Mouse (Mus musculus): ENCODE measurements around the gene Zswim3. TPM values are rescaled to one million over a fixed set of nuclear protein-coding genes. Genes with fewer than 3 reads are reported as not detected.

Zswim3 gene
- polyA plus RNA-seq (2015; fragmentation: Nextera tagmentation; extraction: Ambion mirVana): 7.9 and 8.9 TPM in 2 replicates

- H3K4me3 ChIP-seq (ENCODE audit: low read length): peak within 1 kb of the TSS; percentile 88
- no peaks in the 10 kb centered on the region for H3K27me3 ChIP-seq (ENCODE audit: control insufficient read depth, insufficient read depth, low read depth, low read length)
- peak within 1 kb of the TSS; percentile 77 for H3K4me2 ChIP-seq (ENCODE audit: low read depth, low read length)
- H3K9ac ChIP-seq (ENCODE audit: low read length): peak within 1 kb of the TSS; percentile 86
- H3K36me3 ChIP-seq (ENCODE audit: control insufficient read depth, insufficient read depth, low read length): peaks cover 7% of the 10 kb centered on the region
- H3K27ac ChIP-seq (ENCODE audit: low read length): peak within 1 kb of the TSS; percentile 80
- peak; percentile 98 for ATAC-seq (ENCODE audit: low read depth)
- H3K9me3 ChIP-seq (ENCODE audit: control insufficient read depth, low read length): no peaks in the 10 kb centered on the region
- H3K4me1 ChIP-seq (replicated peaks; ENCODE audit: control insufficient read depth, insufficient read depth, low read length): peaks cover 12% of the 10 kb centered on the region
- under 1% methylated on average over 47 of the region's 47 CpGs for WGBS
Measured at GRCm38 (mm10) chr2:164804533-164805331, at the start of gene Zswim3, which contains the start of gene Acot8. Zswim3 (plus strand) TSS chr2:164805098. Acot8 (minus strand) TSS chr2:164804882.

DNA sequence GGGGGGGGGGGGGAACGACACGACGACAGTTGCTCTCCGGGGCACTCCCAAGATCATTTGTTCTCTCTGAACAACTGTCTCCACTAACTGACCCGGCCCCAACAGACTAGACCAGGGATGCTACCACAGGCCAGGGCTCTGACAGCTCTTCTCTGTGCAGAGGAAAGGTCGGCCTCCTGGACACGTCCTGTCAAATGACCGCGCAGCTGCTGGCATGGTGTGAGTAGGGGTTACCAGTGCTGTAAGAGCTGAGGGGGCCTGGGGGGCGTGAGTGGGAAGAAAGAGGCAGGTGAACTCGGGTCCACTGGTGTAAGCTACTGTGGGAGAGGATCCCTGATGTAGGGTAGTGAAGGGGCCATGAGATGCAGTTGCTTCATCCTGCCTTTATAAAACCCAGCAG is 47.1 kb upstream of the Zswim3 start:
- Histone ChIP-seq H3K27me3 (ENCODE audit: control insufficient read depth, insufficient read depth, low read depth, low read length) (no peaks in the 10 kb centered on the region), H3K27ac (ENCODE audit: low read length) (no peak overlapping the region), H3K4me2 (ENCODE audit: low read depth, low read length) (no peak overlapping the region), H3K4me1 (replicated peaks; ENCODE audit: control insufficient read depth, insufficient read depth, low read length) (no peaks in the 10 kb centered on the region), H3K9ac (ENCODE audit: low read length) (no peak overlapping the region), H3K9me3 (ENCODE audit: control insufficient read depth, low read length) (no peaks in the 10 kb centered on the region), H3K4me3 (ENCODE audit: low read length) (no peak overlapping the region), H3K36me3 (ENCODE audit: control insufficient read depth, insufficient read depth, low read length) (peaks cover 83% of the 10 kb centered on the region)
- ATAC-seq (ENCODE audit: low read depth): no peak
- WGBS: 87% methylated on average over 11 of the region's 11 CpGs

GRCm38 (mm10) chr2:164758692-164759091 is 46.2 kb upstream of the Zswim3 start:
- H3K27ac ChIP-seq (ENCODE audit: low read length): no peak overlapping the region
- H3K4me1 ChIP-seq (replicated peaks; ENCODE audit: control insufficient read depth, insufficient read depth, low read length): no peaks in the 10 kb centered on the region
- H3K9me3 ChIP-seq (ENCODE audit: control insufficient read depth, low read length): no peaks in the 10 kb centered on the region
- ATAC-seq (ENCODE audit: low read depth): no peak
- 63% methylated on average over 1 of the region's 1 CpGs for WGBS
- no peak overlapping the region for H3K4me3 ChIP-seq (ENCODE audit: low read length)
- H3K4me2 ChIP-seq (ENCODE audit: low read depth, low read length): no peak overlapping the region
- H3K9ac ChIP-seq (ENCODE audit: low read length): no peak overlapping the region
- H3K27me3 ChIP-seq (ENCODE audit: control insufficient read depth, insufficient read depth, low read depth, low read length): no peaks in the 10 kb centered on the region
- peaks cover 85% of the 10 kb centered on the region for H3K36me3 ChIP-seq (ENCODE audit: control insufficient read depth, insufficient read depth, low read length)

DNA sequence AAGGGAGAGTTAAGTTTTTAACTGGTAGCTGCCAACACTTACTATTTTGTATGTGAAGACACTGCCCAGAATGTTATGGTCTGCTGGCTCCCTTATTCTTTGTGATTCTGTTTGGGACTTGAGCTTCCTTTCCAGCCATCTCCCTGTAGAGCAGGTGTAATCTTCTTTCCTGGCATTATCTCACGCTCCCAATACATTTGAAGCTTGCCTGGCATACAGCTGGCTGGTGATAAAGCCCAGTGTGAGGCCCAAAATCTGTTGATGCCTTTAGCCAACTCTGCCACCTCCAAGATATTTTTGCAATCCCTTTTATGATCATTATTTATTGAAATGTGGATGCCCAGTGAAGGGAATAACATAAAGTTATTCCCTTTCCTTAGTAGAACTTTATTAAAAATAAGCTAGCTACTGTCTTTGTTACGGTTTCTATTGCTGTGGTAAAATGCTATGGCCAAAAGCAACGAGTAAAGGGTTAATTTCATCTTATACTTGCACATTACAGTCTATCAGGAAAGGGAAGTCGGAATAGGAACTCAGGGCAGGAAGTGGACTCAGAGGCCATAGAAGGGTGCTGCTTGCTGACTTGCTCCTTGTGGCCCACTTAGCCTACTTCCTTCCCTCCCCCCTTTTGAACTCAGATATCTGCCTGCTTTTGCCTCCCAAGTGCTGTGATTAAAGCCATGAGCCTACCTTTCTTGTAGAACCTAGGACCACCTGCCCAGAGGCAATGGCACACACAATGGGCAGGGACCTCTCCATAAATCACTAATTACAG is 44.7 kb upstream of the Zswim3 start:
- Histone ChIP-seq H3K27ac (ENCODE audit: low read length) (no peak overlapping the region), H3K9me3 (ENCODE audit: control insufficient read depth, low read length) (no peaks in the 10 kb centered on the region), H3K4me3 (ENCODE audit: low read length) (no peak overlapping the region), H3K4me1 (replicated peaks; ENCODE audit: control insufficient read depth, insufficient read depth, low read length) (no peaks in the 10 kb centered on the region), H3K27me3 (ENCODE audit: control insufficient read depth, insufficient read depth, low read depth, low read length) (no peaks in the 10 kb centered on the region), H3K4me2 (ENCODE audit: low read depth, low read length) (no peak overlapping the region), H3K9ac (ENCODE audit: low read length) (no peak overlapping the region), H3K36me3 (ENCODE audit: control insufficient read depth, insufficient read depth, low read length) (peaks cover 74% of the 10 kb centered on the region)
- no peak for ATAC-seq (ENCODE audit: low read depth)
- WGBS: 67% methylated on average over 4 of the region's 4 CpGs

DNA sequence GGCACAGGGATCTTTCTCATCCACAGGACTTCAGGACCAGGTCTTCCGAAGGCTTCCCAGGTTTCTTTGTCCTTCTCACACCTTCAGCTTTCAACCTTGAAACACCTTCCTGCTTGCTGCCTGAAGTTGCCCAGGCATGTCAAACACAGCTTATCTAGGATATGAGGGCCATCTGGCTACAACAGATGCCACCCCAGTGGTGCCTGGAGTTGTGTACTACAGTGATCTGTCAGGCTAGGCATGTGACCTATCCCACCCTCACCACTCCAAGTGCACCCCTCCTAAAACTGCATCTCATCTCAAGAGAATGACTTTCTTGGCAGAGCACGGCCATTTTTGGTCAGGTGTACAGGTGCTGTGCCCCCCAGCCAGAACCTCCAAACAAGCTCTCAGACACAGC is 43.4 kb upstream of the Zswim3 start:
- H3K4me1 ChIP-seq (replicated peaks; ENCODE audit: control insufficient read depth, insufficient read depth, low read length): no peaks in the 10 kb centered on the region
- no peak overlapping the region for H3K9ac ChIP-seq (ENCODE audit: low read length)
- no peak overlapping the region for H3K27ac ChIP-seq (ENCODE audit: low read length)
- 88% methylated on average over 2 of the region's 2 CpGs for WGBS
- H3K4me3 ChIP-seq (ENCODE audit: low read length): no peak overlapping the region
- H3K27me3 ChIP-seq (ENCODE audit: control insufficient read depth, insufficient read depth, low read depth, low read length): no peaks in the 10 kb centered on the region
- H3K4me2 ChIP-seq (ENCODE audit: low read depth, low read length): no peak overlapping the region
- no peaks in the 10 kb centered on the region for H3K9me3 ChIP-seq (ENCODE audit: control insufficient read depth, low read length)
- ATAC-seq (ENCODE audit: low read depth): no peak
- H3K36me3 ChIP-seq (ENCODE audit: control insufficient read depth, insufficient read depth, low read length): peaks cover 68% of the 10 kb centered on the region

DNA sequence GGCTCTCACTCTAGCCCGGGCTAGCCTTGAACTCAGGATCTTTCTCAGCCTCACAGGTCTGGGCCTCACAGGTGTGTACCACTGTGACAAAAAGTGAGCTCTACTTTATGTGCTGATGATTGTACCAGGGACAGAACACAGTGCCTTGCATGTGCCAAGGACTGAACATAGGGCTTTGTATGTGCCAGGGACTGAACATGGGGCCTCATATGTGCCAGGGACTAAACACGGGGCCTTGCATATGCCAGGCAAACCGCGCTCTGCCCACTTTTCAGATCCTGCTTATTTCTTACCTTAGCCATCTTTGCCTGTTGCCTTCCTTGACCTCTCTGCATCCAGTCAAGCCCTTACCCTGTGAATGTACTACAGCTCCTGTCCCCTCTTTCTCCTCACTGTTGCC is 42.9 kb upstream of the Zswim3 start:
- Histone ChIP-seq H3K4me1 (replicated peaks; ENCODE audit: control insufficient read depth, insufficient read depth, low read length) (no peaks in the 10 kb centered on the region), H3K9me3 (ENCODE audit: control insufficient read depth, low read length) (no peaks in the 10 kb centered on the region), H3K9ac (ENCODE audit: low read length) (no peak overlapping the region), H3K4me3 (ENCODE audit: low read length) (no peak overlapping the region), H3K36me3 (ENCODE audit: control insufficient read depth, insufficient read depth, low read length) (peaks cover 66% of the 10 kb centered on the region), H3K4me2 (ENCODE audit: low read depth, low read length) (no peak overlapping the region), H3K27ac (ENCODE audit: low read length) (no peak overlapping the region), H3K27me3 (ENCODE audit: control insufficient read depth, insufficient read depth, low read depth, low read length) (no peaks in the 10 kb centered on the region)
- ATAC-seq (ENCODE audit: low read depth): no peak
- WGBS: 96% methylated on average over 4 of the region's 4 CpGs

DNA sequence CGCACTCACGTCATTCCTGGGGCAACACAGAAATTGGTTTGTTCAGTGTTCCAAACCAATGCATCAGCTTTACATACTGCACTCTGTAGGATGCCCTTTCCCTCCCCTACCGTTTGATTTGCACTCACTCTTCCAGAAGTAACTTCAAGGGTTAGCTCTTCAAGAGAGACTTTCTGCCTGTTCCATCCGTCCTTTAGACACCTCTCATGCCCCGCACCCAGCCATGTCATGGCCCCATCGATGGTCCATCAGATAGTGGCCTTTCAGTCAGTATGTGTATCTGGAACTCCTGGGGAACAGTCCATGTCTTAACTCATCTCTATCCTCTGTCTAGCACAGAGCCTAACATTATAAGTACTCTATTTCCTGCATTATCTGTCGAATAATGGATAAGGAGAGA is 42.3 kb upstream of the Zswim3 start:
- Histone ChIP-seq H3K4me3 (ENCODE audit: low read length) (no peak overlapping the region), H3K27ac (ENCODE audit: low read length) (no peak overlapping the region), H3K9ac (ENCODE audit: low read length) (no peak overlapping the region), H3K27me3 (ENCODE audit: control insufficient read depth, insufficient read depth, low read depth, low read length) (no peaks in the 10 kb centered on the region), H3K9me3 (ENCODE audit: control insufficient read depth, low read length) (no peaks in the 10 kb centered on the region), H3K4me2 (ENCODE audit: low read depth, low read length) (no peak overlapping the region), H3K4me1 (replicated peaks; ENCODE audit: control insufficient read depth, insufficient read depth, low read length) (no peaks in the 10 kb centered on the region), H3K36me3 (ENCODE audit: control insufficient read depth, insufficient read depth, low read length) (peaks cover 60% of the 10 kb centered on the region)
- ATAC-seq (ENCODE audit: low read depth): no peak
- WGBS: 84% methylated on average over 7 of the region's 7 CpGs

DNA sequence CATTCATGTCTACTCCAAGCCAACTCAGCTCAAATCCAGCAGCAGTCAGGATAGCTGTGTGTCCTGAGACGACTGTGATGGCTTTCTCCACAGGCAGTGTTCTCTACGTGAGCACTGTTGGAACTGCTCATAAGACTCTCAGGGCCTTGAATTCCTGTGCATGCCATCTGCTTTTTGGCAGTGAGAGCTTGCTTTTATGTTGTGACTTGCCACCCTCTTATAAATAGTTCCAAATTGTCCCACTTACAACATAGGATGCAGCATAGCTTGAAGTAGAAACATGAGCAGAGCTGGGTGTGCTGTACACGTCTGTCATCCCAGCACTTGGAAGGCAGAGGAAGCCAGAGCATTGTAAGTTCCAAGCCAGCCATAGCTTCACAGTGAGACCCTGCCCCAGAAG is 39.1 kb upstream of the Zswim3 start:
- Histone ChIP-seq H3K4me3 (ENCODE audit: low read length) (no peak overlapping the region), H3K4me1 (replicated peaks; ENCODE audit: control insufficient read depth, insufficient read depth, low read length) (peaks cover 3% of the 10 kb centered on the region; the same call in 1 of the 2 replicates), H3K27me3 (ENCODE audit: control insufficient read depth, insufficient read depth, low read depth, low read length) (no peaks in the 10 kb centered on the region), H3K27ac (ENCODE audit: low read length) (no peak overlapping the region), H3K4me2 (ENCODE audit: low read depth, low read length) (no peak overlapping the region), H3K36me3 (ENCODE audit: control insufficient read depth, insufficient read depth, low read length) (peaks cover 38% of the 10 kb centered on the region), H3K9ac (ENCODE audit: low read length) (no peak overlapping the region), H3K9me3 (ENCODE audit: control insufficient read depth, low read length) (no peaks in the 10 kb centered on the region)
- WGBS: 71% methylated on average over 3 of the region's 3 CpGs
- no peak for ATAC-seq (ENCODE audit: low read depth)

DNA sequence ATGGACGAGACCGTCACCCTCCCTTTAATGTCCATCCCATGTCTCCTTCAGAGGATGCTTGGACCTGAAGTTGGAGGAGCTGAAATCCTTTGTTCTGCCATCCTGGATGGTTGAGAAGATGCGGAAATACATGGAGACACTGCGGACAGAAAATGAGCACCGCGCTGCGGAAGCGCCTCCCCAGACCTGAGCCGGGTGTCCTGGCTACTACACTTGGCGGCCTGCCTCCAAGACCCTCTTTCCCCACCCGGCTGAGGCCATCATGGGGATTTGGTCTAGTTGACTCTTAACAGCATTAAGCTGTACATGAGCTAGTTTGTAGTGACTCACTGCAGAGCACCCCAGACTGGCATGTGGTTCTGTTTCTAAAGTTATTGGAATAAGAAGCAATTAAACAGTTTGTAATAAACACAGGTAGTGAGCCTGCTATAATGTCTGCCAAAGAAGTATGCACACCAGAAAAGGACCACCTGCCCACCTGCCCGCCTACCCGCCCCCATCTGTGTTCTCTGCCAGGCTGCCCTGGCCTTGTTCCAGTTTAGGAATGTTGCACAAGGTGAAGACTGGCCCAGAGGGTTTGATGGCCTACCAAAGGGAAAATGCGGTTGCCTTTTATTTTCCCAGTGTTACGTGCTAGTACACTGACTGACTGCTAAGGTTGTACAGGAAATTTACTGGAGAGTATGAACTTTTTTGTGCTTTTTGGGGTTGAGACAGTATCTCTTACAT is 36.9 kb upstream of the Zswim3 start:
- Histone ChIP-seq H3K4me3 (ENCODE audit: low read length) (no peak overlapping the region), H3K27me3 (ENCODE audit: control insufficient read depth, insufficient read depth, low read depth, low read length) (no peaks in the 10 kb centered on the region), H3K36me3 (ENCODE audit: control insufficient read depth, insufficient read depth, low read length) (peaks cover 26% of the 10 kb centered on the region), H3K4me1 (replicated peaks; ENCODE audit: control insufficient read depth, insufficient read depth, low read length) (peaks cover 19% of the 10 kb centered on the region), H3K4me2 (ENCODE audit: low read depth, low read length) (no peak overlapping the region), H3K9ac (ENCODE audit: low read length) (no peak overlapping the region), H3K9me3 (ENCODE audit: control insufficient read depth, low read length) (no peaks in the 10 kb centered on the region), H3K27ac (ENCODE audit: low read length) (no peak overlapping the region)
- no peak for ATAC-seq (ENCODE audit: low read depth)
- 92% methylated on average over 15 of the region's 15 CpGs for whole genome bisulfite sequencing
